Mouse (Mus musculus) kidney, adult 2 months (tissue): ENCODE results near the gene Ankrd39.

Experiments
- CTCF ChIP-seq: fragments of 200-500 bp; conservative IDR thresholded peaks from 2 replicates; pipeline ENCODE4 v1.5.1; 2011; ENCODE audit warnings: low read depth, mild to moderate bottlenecking, control low read depth, low read length, moderate library complexity, mixed read lengths; ENCODE audit not compliant: insufficient read depth, insufficient read length
- POLR2A ChIP-seq: fragments of 200-500 bp; IDR thresholded peaks from one replicate; pipeline ENCODE4 v1.6.1; 2011; ENCODE audit warnings: low read depth, low read length, control low read depth

GRCm38 (mm10) chr1:36581260-36581659 is 34.0 kb upstream of the Ankrd39 start:
- TF ChIP-seq CTCF = no peak
- TF ChIP-seq POLR2A = no peak
